Mouse (Mus musculus): Measurements from ENCODE around the gene Myl7. TPM values are rescaled to one million over a fixed set of nuclear protein-coding genes. Genes with fewer than 3 reads are reported as not detected.

Myl7 gene
- polyA plus RNA-seq, 1 experiment from 2014 or later, result 5.5 TPM

DNA sequence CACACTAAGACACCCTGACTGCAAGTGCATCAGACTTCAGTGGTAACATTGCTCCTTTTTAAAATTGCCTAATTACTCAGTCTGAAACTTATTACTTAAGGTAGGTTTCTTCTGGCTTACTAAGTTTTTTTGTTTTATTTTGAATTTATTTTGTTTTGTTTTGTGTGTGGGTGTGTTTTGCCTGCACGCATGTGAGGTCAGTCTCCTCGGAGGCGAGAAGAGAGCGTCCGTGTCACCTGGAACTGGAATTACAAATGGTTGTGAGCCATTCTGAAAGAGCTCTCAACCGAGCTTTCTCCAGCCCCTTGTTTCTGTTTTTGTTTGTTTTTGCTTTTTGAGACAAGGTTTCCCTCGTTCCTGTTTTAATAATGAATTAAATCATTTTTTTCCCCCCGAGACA is 19.9 kb downstream of the Myl7 start:
- no peaks in the 10 kb centered on the region for H3K9me3 ChIP-seq
- peak overlapping the region; percentile 47; the same call in 1 of the 2 replicates for H3K9ac ChIP-seq
- WGBS, result 54% methylated on average over 8 of the region's 8 CpGs
- no peaks in the 10 kb centered on the region for H3K27me3 ChIP-seq (replicated peaks)
- peak overlapping the region; percentile 58 for H3K4me2 ChIP-seq (replicated peaks)
- no peak for ATAC-seq (ENCODE audit: low FRiP score, low read depth)
- H3K36me3 ChIP-seq, result peaks cover 22% of the 10 kb centered on the region
- H3K4me3 ChIP-seq, result peak overlapping the region; percentile 61; the same call in 1 of the 2 replicates
- peaks cover 10% of the 10 kb centered on the region for H3K4me1 ChIP-seq
- H3K27ac ChIP-seq, result peak overlapping the region; percentile 39; the same call in 1 of the 2 replicates

DNA sequence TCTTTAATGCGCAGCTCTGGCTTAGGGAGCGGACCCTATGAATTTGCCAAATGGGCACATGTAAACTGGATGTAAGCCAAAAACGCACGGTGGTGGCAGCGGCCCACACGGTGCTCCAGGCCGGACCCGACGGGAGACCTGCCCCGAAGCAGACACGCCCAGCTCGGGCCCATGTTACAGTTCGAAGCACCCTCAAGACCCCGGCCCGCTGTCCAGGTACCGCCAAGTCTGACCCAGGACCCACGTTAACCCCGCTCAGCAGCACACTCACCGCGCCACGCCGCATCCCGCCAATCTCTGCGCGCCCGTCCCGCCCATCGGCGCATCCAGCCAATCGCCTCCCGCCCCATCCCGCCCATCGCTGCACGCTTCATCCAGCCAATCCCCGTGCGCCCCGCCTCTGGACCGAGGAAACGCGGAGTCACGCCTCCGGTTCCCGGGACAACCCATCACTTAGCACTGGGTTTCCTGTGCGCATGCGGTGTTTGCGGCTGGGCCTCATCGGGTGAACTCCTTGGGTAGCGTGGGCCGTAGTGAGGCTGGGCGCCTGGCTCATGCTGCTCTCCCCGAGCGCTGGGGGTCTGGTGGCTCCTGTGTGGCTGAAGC is 20.6 kb downstream of the Myl7 start, which contains the start of gene Pold2:
Gene Pold2, minus strand, starts transcription at position 372 of the 606 bp plus-strand sequence.
- H3K4me2 ChIP-seq (replicated peaks), result peak within 1 kb of the TSS; percentile 58
- no peaks in the 10 kb centered on the region for H3K9me3 ChIP-seq
- ATAC-seq (ENCODE audit: low FRiP score, low read depth), result peak; percentile 98
- peak within 1 kb of the TSS; percentile 61 for H3K4me3 ChIP-seq
- peak within 1 kb of the TSS; percentile 39; the same call in 1 of the 2 replicates for H3K27ac ChIP-seq
- H3K27me3 ChIP-seq (replicated peaks), result no peaks in the 10 kb centered on the region
- WGBS, result 0% methylated on average over 52 of the region's 52 CpGs
- peak within 1 kb of the TSS; percentile 53 for H3K9ac ChIP-seq
- peaks cover 10% of the 10 kb centered on the region for H3K4me1 ChIP-seq
- peaks cover 29% of the 10 kb centered on the region for H3K36me3 ChIP-seq

DNA sequence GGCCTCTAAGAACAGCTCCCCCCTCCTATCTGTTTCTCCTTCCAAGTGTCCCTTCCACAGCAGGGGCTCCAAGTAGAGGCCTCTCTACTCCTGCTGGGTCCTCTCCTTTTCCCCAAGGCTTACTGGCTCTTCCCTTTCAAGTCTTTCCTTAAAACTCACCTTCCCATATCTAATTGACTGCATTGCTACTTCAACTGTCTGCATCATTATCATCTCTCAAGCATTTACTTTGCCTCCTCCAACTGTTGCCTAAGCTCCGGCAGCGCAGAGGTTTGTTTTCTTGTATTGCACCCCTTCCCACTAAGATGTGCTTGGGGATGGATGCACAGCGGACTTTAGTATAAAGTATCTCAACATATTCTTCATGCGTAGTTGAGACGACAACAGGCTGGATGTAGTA is 21.2 kb downstream of the Myl7 start:
- Histone ChIP-seq H3K27me3 (replicated peaks) (no peaks in the 10 kb centered on the region), H3K4me3 (peak overlapping the region; percentile 61), H3K27ac (no peak overlapping the region), H3K9ac (peak overlapping the region; percentile 48), H3K4me2 (replicated peaks) (peak overlapping the region; percentile 58), H3K9me3 (no peaks in the 10 kb centered on the region), H3K36me3 (peaks cover 35% of the 10 kb centered on the region), H3K4me1 (peaks cover 10% of the 10 kb centered on the region)
- ATAC-seq (ENCODE audit: low FRiP score, low read depth), result no peak
- 6% methylated on average over 5 of the region's 5 CpGs for WGBS

GRCm38 (mm10) chr11:5873192-5873591 is 25.4 kb downstream of the Myl7 start:
- no peak for ATAC-seq (ENCODE audit: low FRiP score, low read depth)
- Histone ChIP-seq H3K36me3 (peaks cover 61% of the 10 kb centered on the region), H3K27ac (no peak overlapping the region), H3K27me3 (replicated peaks) (no peaks in the 10 kb centered on the region), H3K4me3 (no peak overlapping the region), H3K4me1 (peaks cover 10% of the 10 kb centered on the region), H3K9me3 (no peaks in the 10 kb centered on the region), H3K9ac (no peak overlapping the region), H3K4me2 (replicated peaks) (no peak overlapping the region)
- 98% methylated on average over 9 of the region's 9 CpGs for WGBS

- 94% methylated on average over 11 of the region's 11 CpGs for WGBS
- no peak for ATAC-seq (ENCODE audit: low FRiP score, low read depth)
- Histone ChIP-seq H3K4me3 (no peak overlapping the region), H3K9ac (no peak overlapping the region), H3K36me3 (peaks cover 61% of the 10 kb centered on the region), H3K9me3 (no peaks in the 10 kb centered on the region), H3K27me3 (replicated peaks) (no peaks in the 10 kb centered on the region), H3K4me2 (replicated peaks) (no peak overlapping the region), H3K4me1 (peaks cover 10% of the 10 kb centered on the region), H3K27ac (no peak overlapping the region)
Observed at GRCm38 (mm10) chr11:5872707-5873106, 25.9 kb downstream of the Myl7 start.

GRCm38 (mm10) chr11:5870069-5870468 is 28.5 kb downstream of the Myl7 start:
- H3K4me1 ChIP-seq, result no peaks in the 10 kb centered on the region
- WGBS, result 93% methylated on average over 16 of the region's 16 CpGs

GRCm38 (mm10) chr11:5869331-5869730 is 29.3 kb downstream of the Myl7 start:
- H3K4me1 ChIP-seq, result no peaks in the 10 kb centered on the region
- no peak overlapping the region for H3K4me2 ChIP-seq (replicated peaks)
- no peak overlapping the region for H3K4me3 ChIP-seq
- H3K27me3 ChIP-seq (replicated peaks), result no peaks in the 10 kb centered on the region
- ATAC-seq (ENCODE audit: low FRiP score, low read depth), result no peak
- no peaks in the 10 kb centered on the region for H3K9me3 ChIP-seq
- H3K9ac ChIP-seq, result no peak overlapping the region
- no peak overlapping the region for H3K27ac ChIP-seq
- H3K36me3 ChIP-seq, result peaks cover 46% of the 10 kb centered on the region
- WGBS, result 94% methylated on average over 16 of the region's 16 CpGs

More at GRCm38 (mm10) chr11:5870069-5870468, 28.5 kb downstream of the Myl7 start:
- peaks cover 53% of the 10 kb centered on the region for H3K36me3 ChIP-seq
- H3K27ac ChIP-seq, result no peak overlapping the region
- H3K9me3 ChIP-seq, result no peaks in the 10 kb centered on the region
- no peak overlapping the region for H3K4me2 ChIP-seq (replicated peaks)
- no peak overlapping the region for H3K9ac ChIP-seq
- no peaks in the 10 kb centered on the region for H3K27me3 ChIP-seq (replicated peaks)
- ATAC-seq (ENCODE audit: low FRiP score, low read depth), result no peak
- no peak overlapping the region for H3K4me3 ChIP-seq

DNA sequence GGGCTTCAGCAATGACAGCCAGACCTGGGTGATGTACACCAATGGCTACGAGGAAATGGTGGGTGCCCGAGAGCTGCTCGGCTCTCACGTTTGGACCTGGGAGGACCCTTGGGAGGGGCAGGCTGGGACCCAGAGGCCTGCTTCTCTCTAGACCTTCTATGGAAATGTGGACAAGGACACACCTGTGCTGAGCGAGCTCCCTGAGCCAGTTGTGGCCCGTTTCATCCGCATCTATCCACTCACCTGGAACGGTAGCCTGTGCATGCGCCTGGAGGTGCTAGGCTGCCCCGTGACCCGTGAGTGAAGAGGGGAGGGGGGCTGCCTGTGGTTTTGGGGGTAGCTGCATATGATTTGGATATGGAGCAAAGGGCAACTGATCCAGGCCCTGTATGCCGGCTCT is 30.3 kb downstream of the Myl7 start:
- H3K4me3 ChIP-seq, result no peak overlapping the region
- H3K4me1 ChIP-seq, result no peaks in the 10 kb centered on the region
- ATAC-seq (ENCODE audit: low FRiP score, low read depth), result no peak
- no peak overlapping the region for H3K4me2 ChIP-seq (replicated peaks)
- no peak overlapping the region for H3K27ac ChIP-seq
- 92% methylated on average over 12 of the region's 12 CpGs for WGBS
- H3K36me3 ChIP-seq, result peaks cover 36% of the 10 kb centered on the region
- H3K9me3 ChIP-seq, result no peaks in the 10 kb centered on the region
- H3K9ac ChIP-seq, result no peak overlapping the region
- H3K27me3 ChIP-seq (replicated peaks), result 0 out of 2 replicates have a peak, but pooled peaks cover 5% of the 10 kb centered on the region

DNA sequence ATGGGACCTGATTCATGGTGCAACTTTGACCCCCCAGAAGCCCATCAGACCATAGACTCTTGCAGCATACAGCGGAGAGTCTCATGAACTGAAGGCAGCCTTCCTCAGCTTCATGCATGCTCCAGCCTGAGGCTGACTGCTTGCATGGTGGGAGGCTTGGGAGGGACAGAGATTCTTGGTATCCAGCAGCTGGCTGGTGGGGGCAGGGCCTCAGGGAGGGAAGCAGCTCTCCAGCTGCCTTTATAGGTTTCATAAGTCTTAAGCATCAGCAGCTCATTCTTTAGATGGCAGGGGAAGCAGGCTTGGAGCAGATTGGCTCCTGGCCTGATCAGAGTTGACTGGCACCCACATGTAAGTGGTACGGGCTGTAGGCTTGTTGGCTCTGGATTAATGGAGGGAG is 31.4 kb downstream of the Myl7 start:
- Histone ChIP-seq H3K9me3 (no peaks in the 10 kb centered on the region), H3K4me3 (no peak overlapping the region), H3K27me3 (replicated peaks) (peaks cover 16% of the 10 kb centered on the region), H3K4me1 (no peaks in the 10 kb centered on the region; the same call in 1 of the 2 replicates), H3K9ac (no peak overlapping the region), H3K27ac (no peak overlapping the region), H3K4me2 (replicated peaks) (no peak overlapping the region), H3K36me3 (peaks cover 25% of the 10 kb centered on the region)
- no peak for ATAC-seq (ENCODE audit: low FRiP score, low read depth)
- 91% methylated on average over 2 of the region's 2 CpGs for WGBS

- ATAC-seq (ENCODE audit: low FRiP score, low read depth), result no peak
- no peak overlapping the region for H3K27ac ChIP-seq
- H3K4me1 ChIP-seq, result peaks cover 9% of the 10 kb centered on the region
- peak overlapping the region; percentile 63 for H3K4me2 ChIP-seq (replicated peaks)
- no peaks in the 10 kb centered on the region for H3K36me3 ChIP-seq
- H3K4me3 ChIP-seq, result peak overlapping the region; percentile 32
- no peaks in the 10 kb centered on the region for H3K9me3 ChIP-seq
- peak overlapping the region; percentile 41; the same call in 1 of the 2 replicates for H3K9ac ChIP-seq
- H3K27me3 ChIP-seq (replicated peaks), result peaks cover 41% of the 10 kb centered on the region
- 20% methylated on average over 15 of the region's 15 CpGs for WGBS
Observed at GRCm38 (mm10) chr11:5862394-5863105, 36.0 kb downstream of the Myl7 start.

- H3K36me3 ChIP-seq, result no peaks in the 10 kb centered on the region
- 3% methylated on average over 59 of the region's 59 CpGs for WGBS
- H3K9me3 ChIP-seq, result no peaks in the 10 kb centered on the region
- H3K9ac ChIP-seq, result peak within 1 kb of the TSS; percentile 41
- peak within 1 kb of the TSS; percentile 63 for H3K4me2 ChIP-seq (replicated peaks)
- no peak within 1 kb of the TSS for H3K27ac ChIP-seq
- H3K4me1 ChIP-seq, result peaks cover 9% of the 10 kb centered on the region
- H3K4me3 ChIP-seq, result peak within 1 kb of the TSS; percentile 32
- ATAC-seq (ENCODE audit: low FRiP score, low read depth), result no peak
- peaks cover 41% of the 10 kb centered on the region for H3K27me3 ChIP-seq (replicated peaks)
Observed at GRCm38 (mm10) chr11:5861678-5862393, 36.7 kb downstream of the Myl7 start, which contains the start of gene Aebp1. TSS of gene Aebp1 (plus strand) at chr11:5861947.

- 69% methylated on average over 6 of the region's 6 CpGs for WGBS
- no peak overlapping the region for H3K9ac ChIP-seq
- no peak for ATAC-seq (ENCODE audit: low FRiP score, low read depth)
- peaks cover 41% of the 10 kb centered on the region for H3K27me3 ChIP-seq (replicated peaks)
- H3K4me3 ChIP-seq, result no peak overlapping the region
- no peak overlapping the region for H3K27ac ChIP-seq
- no peak overlapping the region for H3K4me2 ChIP-seq (replicated peaks)
- no peaks in the 10 kb centered on the region for H3K9me3 ChIP-seq
- H3K36me3 ChIP-seq, result no peaks in the 10 kb centered on the region
- H3K4me1 ChIP-seq, result peaks cover 9% of the 10 kb centered on the region
Observed at GRCm38 (mm10) chr11:5860639-5861038, 37.9 kb downstream of the Myl7 start.

Measured in neural tube, embryonic 12.5 days (tissue).